Mouse (Mus musculus) adrenal gland, adult 2 months (tissue): Measurements from ENCODE around the gene Pdzd2. TPM values are rescaled to one million over a fixed set of nuclear protein-coding genes. Genes with fewer than 3 reads are reported as not detected.

ENCODE experiments used
- DNase-seq: peaks from one replicate; pipeline ENCODE4 v3.0.0; 2021
- polyA plus RNA-seq: library from polyadenylated mRNA; depleted of rRNA; stranded (reverse); fragments of >200 nt; gene quantifications from 2 replicates; pipeline ENCODE4 v1.2.3, GENCODE M21; 2012
- total RNA-seq, 2 experiments: library from RNA; stranded (reverse); gene quantifications; 2 replicates each; pipeline ENCODE4 v1.2.3; 2021

Pdzd2 gene
- total and polyA plus RNA-seq, 3 experiments = 7.0 to 21.4 (median 13.3) TPM

DNA sequence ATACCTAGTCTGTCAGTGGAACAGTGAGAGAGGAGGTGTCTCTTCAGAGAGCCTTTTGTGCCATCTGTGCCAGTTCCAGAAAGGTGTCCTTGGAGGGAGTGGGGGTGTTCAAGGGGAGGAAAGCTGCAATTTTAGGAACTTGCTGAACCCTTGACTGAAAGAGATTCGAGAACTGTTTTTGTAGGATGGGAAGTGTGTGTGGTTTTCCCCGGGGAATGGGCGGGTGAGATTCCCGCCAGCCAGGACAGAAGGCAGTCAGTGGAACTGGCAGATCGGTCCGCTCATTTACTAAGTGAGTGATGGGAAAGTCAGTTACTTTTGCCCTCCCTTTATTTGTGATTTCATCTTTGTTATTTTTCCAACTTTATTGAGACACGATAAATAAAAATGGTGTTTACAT lies 266.1 kb downstream of the Pdzd2 start:
- DNase-seq = no peak

DNA sequence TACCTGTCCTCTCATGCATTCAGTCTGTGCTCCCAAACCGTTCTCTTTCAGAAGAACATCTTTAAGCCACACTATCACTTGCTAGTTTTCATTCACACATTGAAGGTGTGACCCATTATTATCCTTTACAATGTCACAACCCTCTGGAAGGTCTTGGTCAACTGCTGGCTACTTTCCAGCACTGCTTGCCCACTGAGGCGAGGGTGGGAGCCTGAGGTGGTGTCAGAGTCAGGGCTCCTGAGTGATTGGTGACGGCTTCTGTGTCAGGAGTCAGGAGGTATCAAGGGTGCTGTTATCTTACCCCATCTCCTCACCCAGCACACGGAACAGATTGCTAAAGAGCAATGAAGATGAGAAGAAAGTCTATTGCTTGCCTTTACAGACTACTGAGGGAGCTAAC lies 267.1 kb downstream of the Pdzd2 start:
- no peak for DNase-seq

GRCm38 (mm10) chr15:12470900-12471838 lies 268.6 kb downstream of the Pdzd2 start:
- no peak for DNase-seq

- no peak for DNase-seq
Measured at GRCm38 (mm10) chr15:12468625-12469024, 271.1 kb downstream of the Pdzd2 start.

DNA sequence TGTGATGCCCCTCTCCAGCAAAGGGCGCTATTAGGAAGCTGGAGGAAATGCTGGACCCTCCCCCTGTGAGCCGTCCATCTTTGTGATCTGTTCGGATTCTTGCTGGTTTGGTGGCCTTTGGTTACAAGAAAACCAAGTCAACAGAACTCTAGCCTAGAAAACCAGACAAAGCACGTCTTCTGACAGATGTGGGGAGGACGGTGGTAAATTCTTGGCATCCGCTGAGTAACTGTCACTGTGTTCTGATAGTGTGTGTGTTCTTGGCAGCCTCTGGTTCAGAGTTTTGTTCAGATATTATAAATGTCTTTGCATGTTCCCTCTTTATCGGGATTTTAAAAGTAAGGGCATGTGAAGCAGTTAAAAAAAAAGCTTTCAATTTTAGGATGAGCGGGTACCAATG lies 274.0 kb downstream of the Pdzd2 start:
- no peak for DNase-seq

- peak; percentile 55 for DNase-seq
Measured at GRCm38 (mm10) chr15:12456808-12457207, 282.9 kb downstream of the Pdzd2 start.

DNA sequence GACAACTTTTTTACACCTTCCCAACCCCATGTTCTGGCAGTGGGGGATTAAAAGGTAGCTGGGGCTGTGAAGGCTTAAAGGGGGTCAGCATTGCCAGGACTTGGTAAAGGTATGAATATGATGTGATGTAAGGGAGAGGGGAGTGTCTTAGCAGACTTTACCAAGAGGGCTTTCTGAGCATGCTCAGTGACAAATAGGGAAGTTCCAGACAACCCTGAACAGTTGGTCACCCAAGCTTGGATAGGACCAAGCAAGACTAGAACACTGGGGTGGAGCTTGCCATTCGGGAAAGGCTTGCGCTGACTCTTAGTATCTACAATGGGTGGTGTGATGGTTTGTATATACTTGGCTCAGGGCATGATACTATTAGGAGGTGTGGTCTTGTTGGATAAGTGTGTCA lies 286.4 kb downstream of the Pdzd2 start:
- no peak for DNase-seq

GRCm38 (mm10) chr15:12452141-12452995 lies 287.4 kb downstream of the Pdzd2 start:
- no peak for DNase-seq

GRCm38 (mm10) chr15:12451448-12451847 lies 288.3 kb downstream of the Pdzd2 start:
- no peak for DNase-seq

- DNase-seq = no peak
Measured at GRCm38 (mm10) chr15:12450790-12451189, 288.9 kb downstream of the Pdzd2 start.

- DNase-seq = no peak
Measured at GRCm38 (mm10) chr15:12449321-12449720, 290.4 kb downstream of the Pdzd2 start.

DNA sequence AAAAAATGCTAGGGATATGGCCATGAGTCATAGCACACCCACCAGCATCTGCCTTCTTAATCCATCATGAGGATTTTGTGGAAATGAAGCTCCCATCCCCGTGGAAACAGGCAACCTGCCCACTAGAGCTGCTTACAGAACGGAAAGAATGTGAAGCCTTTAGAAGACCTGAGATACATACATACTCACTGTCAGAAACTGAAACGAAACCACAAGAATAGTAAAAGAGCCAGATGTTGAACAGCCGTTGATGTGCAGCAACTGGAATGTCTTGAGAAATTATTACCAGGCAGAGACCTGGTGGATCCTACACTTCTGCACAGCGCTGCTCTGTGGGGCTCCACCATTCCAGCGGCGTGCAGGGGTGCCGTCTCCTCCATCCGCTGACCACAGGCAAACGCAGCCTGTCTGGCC lies 292.7 kb downstream of the Pdzd2 start:
- no peak for DNase-seq

DNA sequence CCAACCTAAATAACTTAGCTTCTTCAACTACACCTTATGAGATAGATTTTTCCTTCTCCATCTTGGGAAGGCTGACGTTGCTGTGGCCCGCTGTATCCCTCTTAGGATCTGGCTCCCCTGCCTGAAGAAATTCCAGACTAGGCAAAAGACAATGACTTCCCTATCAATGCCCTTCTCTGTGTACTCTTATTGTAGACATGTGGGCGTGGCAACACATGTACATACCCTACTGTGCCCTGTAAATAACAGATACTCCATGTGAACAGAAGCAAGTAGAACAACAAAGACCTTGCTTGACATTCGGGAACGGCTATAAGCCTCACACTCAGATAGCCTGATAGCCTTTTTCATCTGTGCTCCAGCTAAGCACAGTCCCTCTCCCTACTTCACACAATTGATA lies 295.2 kb downstream of the Pdzd2 start:
- DNase-seq = no peak

DNA sequence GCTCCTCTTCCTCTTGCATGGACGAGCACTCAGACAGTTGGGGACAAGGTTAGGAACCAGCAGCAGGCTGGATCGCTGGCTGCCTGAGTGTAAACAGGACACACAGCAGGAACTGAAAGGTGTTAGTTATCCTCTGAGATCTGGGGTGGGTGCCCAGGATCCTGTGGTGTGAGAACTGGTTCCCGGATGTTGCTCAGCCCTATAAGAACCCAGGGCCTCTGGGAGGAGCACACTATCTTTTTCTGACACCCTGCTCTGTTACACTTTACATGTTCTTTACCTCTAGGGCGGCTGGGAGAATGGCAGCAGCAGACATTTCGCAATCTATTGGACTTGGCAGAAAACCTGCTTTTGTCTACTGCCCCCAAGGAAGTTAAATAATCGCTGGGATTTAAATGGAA lies 300.4 kb downstream of the Pdzd2 start:
- no peak for DNase-seq

DNA sequence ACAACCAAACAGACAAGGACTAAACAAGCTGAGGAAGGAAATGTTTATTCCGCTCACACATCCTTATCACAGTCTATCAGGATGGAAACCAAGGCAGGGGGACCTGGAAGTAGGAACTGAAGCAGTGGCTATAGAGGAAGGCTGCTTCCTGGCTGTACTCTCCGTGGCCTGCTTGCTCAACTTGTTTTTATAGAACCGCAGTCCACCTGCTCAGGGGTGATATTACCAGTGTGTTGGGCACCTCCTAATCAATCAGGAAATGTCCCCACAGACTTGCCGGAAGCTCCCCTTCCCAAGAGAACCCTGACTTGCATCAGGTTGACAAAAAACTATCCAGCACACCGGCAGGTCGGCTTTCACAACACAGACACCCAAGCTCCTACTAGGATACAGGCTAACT lies 301.0 kb downstream of the Pdzd2 start:
- DNase-seq = no peak

GRCm38 (mm10) chr15:12438081-12438480 lies 301.6 kb downstream of the Pdzd2 start:
- no peak for DNase-seq

GRCm38 (mm10) chr15:12435910-12436309 lies 303.8 kb downstream of the Pdzd2 start:
- DNase-seq = no peak

DNA sequence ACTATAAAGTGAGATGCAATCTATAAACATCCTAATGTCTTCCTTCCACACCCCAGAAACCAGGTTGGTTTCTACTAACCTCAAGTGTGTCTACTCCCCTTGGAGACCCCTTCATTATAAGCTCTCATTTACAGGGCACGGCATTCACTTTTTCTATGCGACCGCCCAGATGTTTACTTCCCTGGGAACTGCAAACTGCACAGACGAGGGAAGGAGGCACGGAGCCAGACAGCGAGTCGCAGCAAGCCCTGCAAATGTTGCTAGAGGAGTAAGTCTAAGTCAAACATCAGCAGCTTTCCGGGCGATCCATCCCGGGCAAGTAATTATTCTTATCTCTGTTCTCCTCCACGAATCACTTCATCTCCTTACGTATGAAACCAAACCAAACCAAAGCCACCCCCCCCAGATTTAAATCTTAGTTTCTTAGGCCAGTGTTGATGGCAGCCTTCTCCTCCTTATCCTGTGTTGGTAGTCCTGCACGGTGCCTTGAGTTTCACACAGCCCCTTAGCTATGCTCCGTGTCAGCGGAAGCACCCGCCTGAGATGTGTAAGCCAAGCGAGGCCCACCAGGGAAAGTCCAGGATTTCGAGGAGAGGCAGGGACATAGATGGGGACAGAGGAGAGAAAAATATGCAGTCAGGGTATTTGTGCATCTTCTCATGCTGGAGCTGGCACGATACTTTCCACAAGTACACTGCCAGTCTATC lies 305.7 kb downstream of the Pdzd2 start:
- DNase-seq = no peak

DNA sequence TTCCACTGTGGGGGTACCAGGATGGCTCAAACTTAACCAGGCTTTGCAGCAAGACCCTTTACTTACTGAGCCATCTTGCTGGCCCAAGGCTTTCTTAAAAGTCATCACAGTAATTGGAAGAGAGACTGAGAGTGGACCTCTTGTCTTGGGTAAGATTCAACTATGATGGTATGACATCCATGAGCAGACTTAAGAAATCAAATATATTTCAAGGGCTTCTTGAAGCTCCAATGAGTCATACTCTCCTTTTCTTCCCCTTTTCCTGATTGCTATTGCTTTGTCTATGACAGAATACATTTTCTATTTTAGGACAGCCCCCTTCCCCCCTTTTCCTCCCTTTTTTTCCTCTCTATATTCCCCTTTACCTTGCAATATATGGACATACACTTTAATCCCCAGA lies 306.8 kb downstream of the Pdzd2 start:
- no peak for DNase-seq

GRCm38 (mm10) chr15:12432320-12432719 lies 307.4 kb downstream of the Pdzd2 start:
- peak; percentile 10 for DNase-seq

- DNase-seq = peak; percentile 81
Measured at GRCm38 (mm10) chr15:12431684-12432083, 308.0 kb downstream of the Pdzd2 start.

GRCm38 (mm10) chr15:12431188-12431587 lies 308.5 kb downstream of the Pdzd2 start:
- DNase-seq = no peak
